Mouse (Mus musculus) heart, embryonic 14.5 days (tissue): ENCODE results near the gene Hbb-bh1. TPM values are rescaled to one million over a fixed set of nuclear protein-coding genes. Genes with fewer than 3 reads are reported as not detected.
"Not testable (repeated sequence)": the region's sequence is repeated elsewhere in the genome, so short reads cannot be mapped to it uniquely, and the experiment has no call there.

Experiments used
- ATAC-seq: fragments of 200-750 bp; cut with Nextera tagmentation; 2 replicates; pipeline ENCODE4 v1.8.0; 2017; ENCODE audit warnings: low read depth, moderate TSS enrichment; ENCODE audit not compliant: insufficient number of reproducible peaks, insufficient read depth, low FRiP score
- H3K27ac ChIP-seq, 2 experiments: fragments of 200-500 bp in 1 of 2; fragments of 300-500 bp in 1 of 2; sonication (generic) in 1 of 2; replicated peaks in 1 of 2; 2 replicates each; pipeline ENCODE4 v1.5.1; 2012 to 2014; ENCODE audit warnings: low read depth in 2 of 2, low read length in 2 of 2, control low read depth in 1 of 2, mild to moderate bottlenecking in 1 of 2, mixed read lengths in 1 of 2; ENCODE audit not compliant: control insufficient read depth in 1 of 2, insufficient read depth in 1 of 2
- H3K27me3 ChIP-seq: fragments of 300-500 bp; sonication (generic); 2 replicates; pipeline ENCODE4 v1.6.1; 2014; ENCODE audit warnings: mild to moderate bottlenecking, low read length, control low read depth; ENCODE audit not compliant: control insufficient read depth, insufficient read depth
- H3K36me3 ChIP-seq: fragments of 300-500 bp; sonication (generic); 2 replicates; pipeline ENCODE4 v1.6.1; 2014; ENCODE audit warnings: mild to moderate bottlenecking, control low read depth, low read length, mixed read lengths; ENCODE audit not compliant: control insufficient read depth, insufficient read depth
- H3K4me1 ChIP-seq, 2 experiments: fragments of 200-500 bp in 1 of 2; fragments of 300-500 bp in 1 of 2; sonication (generic) in 1 of 2; 2 replicates each; pipeline ENCODE4 v1.6.1; 2012 to 2014; ENCODE audit warnings: low read length in 2 of 2, control low read depth in 1 of 2, mixed read lengths in 1 of 2; ENCODE audit not compliant: control insufficient read depth in 2 of 2, insufficient read depth in 2 of 2
- H3K4me2 ChIP-seq: fragments of 300-500 bp; sonication (generic); 2 replicates; pipeline ENCODE4 v1.6.1; 2014; ENCODE audit warnings: mild to moderate bottlenecking, low read length
- H3K4me3 ChIP-seq, 2 experiments: fragments of 200-500 bp in 1 of 2; fragments of 300-500 bp in 1 of 2; sonication (generic) in 1 of 2; 2 replicates each; pipeline ENCODE4 v1.5.1; 2012 to 2014; ENCODE audit warnings: low read length in 2 of 2, mild to moderate bottlenecking in 2 of 2, control low read depth in 1 of 2, low read depth in 1 of 2, moderate library complexity in 1 of 2; ENCODE audit not compliant: control insufficient read depth in 1 of 2, insufficient read depth in 1 of 2
- H3K9ac ChIP-seq: fragments of 300-500 bp; sonication (generic); 2 replicates; pipeline ENCODE4 v1.6.1; 2014; ENCODE audit warnings: mild to moderate bottlenecking, low read length
- H3K9me3 ChIP-seq: fragments of 300-500 bp; sonication (generic); 2 replicates; pipeline ENCODE4 v1.6.1; 2016; ENCODE audit warnings: low read length, control low read depth; ENCODE audit not compliant: control insufficient read depth
- WGBS: fragments of 180-500 bp; shearing (Covaris S2); extraction: QIAGEN DNeasy Blood & Tissue Kit; methylation state at CpG from one replicate; pipeline ENCODE4 v1.1.7; 2014; 5-methylcytosine and 5-hydroxymethylcytosine counted together
- polyA plus RNA-seq: library from polyadenylated mRNA; unstranded; fragments of >200 nt; fragmentation: Nextera tagmentation; extraction: Ambion mirVana; gene quantifications from 2 replicates; pipeline ENCODE4 v1.2.1, GENCODE M21; 2014

The Hbb-bh1 gene
- polyA plus RNA-seq, 1 experiment from 2014 or later: 17.8 TPM

- no peaks in the 10 kb centered on the region for H3K9me3 ChIP-seq
- H3K4me2 ChIP-seq: no peak overlapping the region
- no peak overlapping the region for H3K9ac ChIP-seq
- WGBS: 49% methylated on average over 3 of the region's 3 CpGs
- H3K36me3 ChIP-seq: no peaks in the 10 kb centered on the region
- H3K27ac ChIP-seq: no peak overlapping the region
- H3K4me1 ChIP-seq: no peaks in the 10 kb centered on the region
- no peak for ATAC-seq
- no peak overlapping the region for H3K4me3 ChIP-seq
- H3K27me3 ChIP-seq: no peaks in the 10 kb centered on the region
Measured at GRCm38 (mm10) chr7:103826255-103826887, 16.6 kb downstream of the Hbb-bh1 start.

- ATAC-seq: no peak
- H3K27ac ChIP-seq: no peak overlapping the region
- H3K4me2 ChIP-seq: no peak overlapping the region
- no peaks in the 10 kb centered on the region for H3K36me3 ChIP-seq
- no peak overlapping the region for H3K4me3 ChIP-seq
- H3K27me3 ChIP-seq: no peaks in the 10 kb centered on the region
- H3K9me3 ChIP-seq: no peaks in the 10 kb centered on the region
- H3K9ac ChIP-seq: no peak overlapping the region
- WGBS: 86% methylated on average over 3 of the region's 3 CpGs
- H3K4me1 ChIP-seq: no peaks in the 10 kb centered on the region
Measured at GRCm38 (mm10) chr7:103825536-103826254, 17.3 kb downstream of the Hbb-bh1 start.

GRCm38 (mm10) chr7:103824597-103824996 lies 18.4 kb downstream of the Hbb-bh1 start:
- Histone ChIP-seq H3K36me3 (no peaks in the 10 kb centered on the region), H3K27me3 (no peaks in the 10 kb centered on the region), H3K9me3 (no peaks in the 10 kb centered on the region), H3K4me3 (no peak overlapping the region), H3K4me2 (no peak overlapping the region), H3K27ac (no peak overlapping the region), H3K4me1 (no peaks in the 10 kb centered on the region), H3K9ac (no peak overlapping the region)
- WGBS: 82% methylated on average over 2 of the region's 2 CpGs
- no peak for ATAC-seq

GRCm38 (mm10) chr7:103815085-103815484 lies 27.9 kb downstream of the Hbb-bh1 start:
- ATAC-seq, H3K9ac ChIP-seq, H3K27ac ChIP-seq, H3K4me1 ChIP-seq, H3K9me3 ChIP-seq, H3K36me3 ChIP-seq, H3K4me3 ChIP-seq, H3K27me3 ChIP-seq, H3K4me2 ChIP-seq: not testable (repeated sequence)
- WGBS: 80% methylated on average over 1 of the region's 2 CpGs

- no peak within 1 kb of the TSS for H3K27ac ChIP-seq
- no peaks in the 10 kb centered on the region for H3K27me3 ChIP-seq
- no peaks in the 10 kb centered on the region for H3K36me3 ChIP-seq
- no peaks in the 10 kb centered on the region for H3K4me1 ChIP-seq
- no peak within 1 kb of the TSS for H3K9ac ChIP-seq
- 75% methylated on average over 3 of the region's 3 CpGs for WGBS
- H3K9me3 ChIP-seq: no peaks in the 10 kb centered on the region
- H3K4me2 ChIP-seq: no peak within 1 kb of the TSS
- H3K4me3 ChIP-seq: no peak within 1 kb of the TSS
- no peak for ATAC-seq
Measured at GRCm38 (mm10) chr7:103813766-103814165, 29.2 kb downstream of the Hbb-bh1 start, which contains the start of gene Hbb-bt. Gene Hbb-bt (minus strand): TSS chr7:103813996.

GRCm38 (mm10) chr7:103813152-103813551 lies 29.8 kb downstream of the Hbb-bh1 start:
- not testable (repeated sequence) for H3K4me2 ChIP-seq, H3K27me3 ChIP-seq, H3K9me3 ChIP-seq, H3K27ac ChIP-seq, H3K4me1 ChIP-seq, H3K9ac ChIP-seq, ATAC-seq, H3K4me3 ChIP-seq, H3K36me3 ChIP-seq
- WGBS: no CpG with 5 or more reads among the region's 3 CpGs

GRCm38 (mm10) chr7:103812174-103812573 lies 30.8 kb downstream of the Hbb-bh1 start:
- no peak overlapping the region for H3K4me3 ChIP-seq
- H3K27ac ChIP-seq: no peak overlapping the region
- no peaks in the 10 kb centered on the region for H3K9me3 ChIP-seq
- no peak overlapping the region for H3K9ac ChIP-seq
- H3K4me1 ChIP-seq: no peaks in the 10 kb centered on the region
- no peaks in the 10 kb centered on the region for H3K36me3 ChIP-seq
- H3K27me3 ChIP-seq: no peaks in the 10 kb centered on the region
- WGBS: 29% methylated on average over 1 of the region's 1 CpGs
- no peak overlapping the region for H3K4me2 ChIP-seq
- ATAC-seq: no peak
